ENCODE assay signal across 26 mouse cellular contexts in the genomic region with DNA sequence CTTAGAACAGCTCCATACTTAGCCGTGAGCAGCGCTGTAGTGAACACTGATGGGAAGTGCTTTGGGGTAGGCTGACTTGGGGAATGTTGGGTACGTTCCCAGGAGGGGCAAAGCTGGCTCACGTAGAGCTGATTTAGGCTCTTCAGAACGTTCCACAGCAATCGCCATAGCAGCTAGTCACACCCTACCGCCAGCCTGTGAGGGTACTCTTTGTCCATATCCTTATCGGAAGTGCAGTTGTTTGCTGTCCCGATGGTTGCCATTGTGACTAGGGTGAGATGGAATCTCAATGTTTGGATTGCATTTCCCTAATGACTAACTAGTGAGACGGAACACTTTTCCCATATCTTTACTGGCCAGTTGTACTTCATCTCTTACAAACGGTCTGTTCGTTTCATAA.
DNase-seq lines count a peak whose midpoint lies in the region; ATAC-seq and TF ChIP-seq lines count a peak whose summit lies in the region.
"Had no signal": no experiment of that assay in that cellular context is flagged by ENCODE, and none has a peak within 500 bp of the region (broad histone marks: within the 10 kb centered on the region; RNA-seq: fewer than 3 reads in every experiment).

No protein-coding gene starts in this region.

- no peak overlapping the region for H3K4me3 ChIP-seq in heart, postnatal 0 days (ENCODE audit: low read depth, low read length)
- no peak overlapping the region for H3K4me3 ChIP-seq in lung, embryonic 14.5 days (ENCODE audit: low read depth, low read length)
- H3K4me3 ChIP-seq in stomach, postnatal 0 days (ENCODE audit: low read depth, low read length): no peak overlapping the region
- H3K4me3 ChIP-seq: embryonic facial prominence, embryonic 13.5 days; erythroblast, embryonic 14.5 days; heart, embryonic 10.5 days; hindbrain, embryonic 12.5 days; limb, embryonic 12.5 days had no signal

- 47% methylated on average over 12 of the region's 12 CpGs for WGBS in heart, postnatal 0 days
- 35% methylated on average over 12 of the region's 12 CpGs for WGBS in lung, embryonic 14.5 days
- WGBS in stomach, postnatal 0 days: 29% methylated on average over 12 of the region's 12 CpGs

- no peak for TF ChIP-seq CTCF in heart, postnatal 0 days (IDR thresholded peaks at IDR 0.05; ENCODE audit: low read depth)
- TF ChIP-seq CTCF in lung, embryonic 14.5 days (IDR thresholded peaks at IDR 0.05; ENCODE audit: low read depth): no peak
- no peak for TF ChIP-seq CTCF in stomach, postnatal 0 days (IDR thresholded peaks at IDR 0.05; ENCODE audit: low read depth)

- no peaks in the 10 kb centered on the region for H3K9me3 ChIP-seq in heart, postnatal 0 days (replicated peaks; ENCODE audit: control insufficient read depth, low read length)
- H3K9me3 ChIP-seq in lung, embryonic 14.5 days (ENCODE audit: low read depth, low read length): no peaks in the 10 kb centered on the region
- H3K9me3 ChIP-seq in stomach, postnatal 0 days (ENCODE audit: control insufficient read depth, low read length): no peaks in the 10 kb centered on the region
- H3K9me3 ChIP-seq: embryonic facial prominence, embryonic 13.5 days; heart, embryonic 10.5 days; hindbrain, embryonic 12.5 days; limb, embryonic 12.5 days had no signal

- intact Hi-C loops in heart, postnatal 14 days (cut with DNase I): no loop called here

- no peaks in the 10 kb centered on the region for H3K36me3 ChIP-seq in heart, postnatal 0 days (replicated peaks; ENCODE audit: control insufficient read depth, insufficient read depth, low read length)
- no peaks in the 10 kb centered on the region for H3K36me3 ChIP-seq in lung, embryonic 14.5 days (ENCODE audit: insufficient read depth)
- H3K36me3 ChIP-seq in stomach, postnatal 0 days (ENCODE audit: control insufficient read depth, insufficient read depth, low read length): no peaks in the 10 kb centered on the region
- H3K36me3 ChIP-seq: embryonic facial prominence, embryonic 13.5 days; heart, embryonic 10.5 days; hindbrain, embryonic 12.5 days; limb, embryonic 12.5 days had no signal

- H3K4me2 ChIP-seq in heart, postnatal 0 days (ENCODE audit: low read depth, low read length): no peak overlapping the region
- peak overlapping the region; percentile 38 for H3K4me2 ChIP-seq in lung, embryonic 14.5 days
- H3K4me2 ChIP-seq in stomach, postnatal 0 days (replicated peaks; ENCODE audit: low read depth): peak overlapping the region; percentile 25; the same call in 1 of the 2 replicates
- H3K4me2 ChIP-seq: embryonic facial prominence, embryonic 13.5 days; hindbrain, embryonic 12.5 days; limb, embryonic 12.5 days; liver, embryonic 11.5 days had no signal

- ATAC-seq in heart, postnatal 0 days (ENCODE audit: insufficient read depth, low read depth): peak; percentile 11; the same call in 1 of the 2 replicates
- peak; percentile 62; the same call in 1 of the 2 replicates for ATAC-seq in lung, embryonic 14.5 days (ENCODE audit: insufficient read depth)
- peak; percentile 87 for ATAC-seq in stomach, postnatal 0 days (ENCODE audit: low FRiP score, low TSS enrichment)
- ATAC-seq: forebrain, embryonic 14.5 days; liver, postnatal 0 days had no signal

- 0 out of 2 replicates have a peak, but pooled peaks cover 2% of the 10 kb centered on the region for H3K4me1 ChIP-seq in heart, postnatal 0 days (ENCODE audit: control insufficient read depth, insufficient read depth)
- H3K4me1 ChIP-seq in lung, embryonic 14.5 days (ENCODE audit: insufficient read depth): peaks cover 6% of the 10 kb centered on the region; the same call in 1 of the 2 replicates
- H3K4me1 ChIP-seq in stomach, postnatal 0 days (replicated peaks; ENCODE audit: control insufficient read depth, insufficient read depth): no peaks in the 10 kb centered on the region
- H3K4me1 ChIP-seq: embryonic facial prominence, embryonic 13.5 days; heart, embryonic 10.5 days; hindbrain, embryonic 12.5 days; limb, embryonic 12.5 days had no signal

- H3K27ac ChIP-seq in heart, postnatal 0 days (ENCODE audit: low read depth): no peak overlapping the region
- no peak overlapping the region for H3K27ac ChIP-seq in lung, embryonic 14.5 days (ENCODE audit: low read depth)
- no peak overlapping the region for H3K27ac ChIP-seq in stomach, postnatal 0 days (replicated peaks)
- H3K27ac ChIP-seq: embryonic facial prominence, embryonic 13.5 days; heart, embryonic 10.5 days; hindbrain, embryonic 12.5 days; limb, embryonic 12.5 days had no signal

- H3K27me3 ChIP-seq in heart, postnatal 0 days (ENCODE audit: control insufficient read depth, insufficient read depth, low read length): no peaks in the 10 kb centered on the region
- no peaks in the 10 kb centered on the region for H3K27me3 ChIP-seq in lung, embryonic 14.5 days (ENCODE audit: insufficient read depth, low read length)
- H3K27me3 ChIP-seq in stomach, postnatal 0 days (ENCODE audit: control insufficient read depth, insufficient read depth, low read length): no peaks in the 10 kb centered on the region
- H3K27me3 ChIP-seq: embryonic facial prominence, embryonic 13.5 days; hindbrain, embryonic 12.5 days; limb, embryonic 12.5 days had no signal

- TF ChIP-seq EP300 in heart, postnatal 0 days (IDR thresholded peaks at IDR 0.05; ENCODE audit: low read depth): no peak
- TF ChIP-seq EP300 in stomach, postnatal 0 days (optimal IDR thresholded peaks at IDR 0.05): no peak

- DNase-seq in heart, postnatal 0 days (ENCODE audit: low spot score): peak; percentile 16
- DNase-seq in heart, postnatal 14 days: no peak
- peak; percentile 64 for DNase-seq in lung, embryonic 14.5 days
- peak; percentile 73 for DNase-seq in lung, postnatal 25 days (ENCODE audit: low spot score)
- peak; percentile 61 for DNase-seq in stomach, postnatal 0 days (ENCODE audit: low spot score)
- no peak for DNase-seq in spleen, postnatal 36 days (ENCODE audit: low spot score in 2 of 2)
- DNase-seq in embryo, embryonic 10 days (ENCODE audit: low spot score): no peak
- DNase-seq in frontal cortex, adult 2 months (ENCODE audit: extremely low spot score in 1 of 2, low spot score in 1 of 2): no peak
- DNase-seq: adrenal gland, postnatal 36 days; cerebellum, adult 11-12 months; cerebellum, postnatal 14 days; embryo, embryonic 11 days; gastrocnemius, postnatal 10 days; heart, postnatal 10 days; kidney, adult 2 months; kidney, postnatal 14 days; liver, postnatal 0 days; midbrain, embryonic 14.5 days; thymus, adult 2 months had no signal

- H3K9ac ChIP-seq in heart, postnatal 0 days (replicated peaks; ENCODE audit: low read depth, low read length): no peak overlapping the region
- H3K9ac ChIP-seq in lung, embryonic 14.5 days: no peak overlapping the region
- no peak overlapping the region for H3K9ac ChIP-seq in stomach, postnatal 0 days (ENCODE audit: low read length)
- H3K9ac ChIP-seq: embryonic facial prominence, embryonic 13.5 days; hindbrain, embryonic 12.5 days; limb, embryonic 12.5 days; liver, postnatal 0 days had no signal

Comparison
In these comparisons a context has a peak if more than half of its experiments do, and no peak if none do; other contexts are left out.
1. DNase-seq: peak in heart, postnatal 0 days (single experiment), lung, embryonic 14.5 days (single experiment), lung, postnatal 25 days (single experiment) and stomach, postnatal 0 days (single experiment); none in heart, postnatal 14 days (0 of 2), spleen, postnatal 36 days (0 of 2), embryo, embryonic 10 days (single experiment) and frontal cortex, adult 2 months (0 of 2).
2. ATAC-seq: peak in every context shown above with its lines; median percentile 87 in stomach, postnatal 0 days; 62 in lung, embryonic 14.5 days; 11 in heart, postnatal 0 days.